Mouse (Mus musculus): Measurements from ENCODE around the gene Cdh1. TPM values are rescaled to one million over a fixed set of nuclear protein-coding genes. Genes with fewer than 3 reads are reported as not detected.

Cdh1 gene
- total and polyA plus RNA-seq, 3 experiments = 2.4 TPM; not detected in 2

- 50% methylated on average over 3 of the region's 3 CpGs for WGBS
- intact Hi-C loops (cut with DNase I) = no loop called here
- no peak for TF ChIP-seq EP300 (IDR thresholded peaks at IDR 0.05; ENCODE audit: insufficient read depth, low read depth, low read length)
- TF ChIP-seq CTCF (IDR thresholded peaks at IDR 0.05) = no peak
- TF ChIP-seq POLR2A (IDR thresholded peaks at IDR 0.05; ENCODE audit: insufficient read depth, low read depth, low read length) = no peak
Measured at GRCm38 (mm10) chr8:106608425-106608824, 5.3 kb downstream of the Cdh1 start.

GRCm38 (mm10) chr8:106609076-106609903 is 6.1 kb downstream of the Cdh1 start:
- Histone ChIP-seq H3K79me2 (replicated peaks; ENCODE audit: control insufficient read depth, insufficient read depth, low read length) (no peaks in the 10 kb centered on the region), H3K4me3 (no peak overlapping the region), H3K4me1 (ENCODE audit: control insufficient read depth, insufficient read depth, low read length) (no peaks in the 10 kb centered on the region), H3K27ac (no peak overlapping the region), H3K9ac (ENCODE audit: low read depth, low read length) (no peak overlapping the region), H3K27me3 (ENCODE audit: control insufficient read depth, insufficient read depth, low read length) (peaks cover 6% of the 10 kb centered on the region), H3K36me3 (ENCODE audit: control insufficient read depth, insufficient read depth, low read length) (no peaks in the 10 kb centered on the region)
- WGBS = 65% methylated on average over 7 of the region's 7 CpGs
- intact Hi-C loops (cut with DNase I) = no loop called here
- no peak for DNase-seq
- no peak for TF ChIP-seq CTCF (IDR thresholded peaks at IDR 0.05)
- no peak for TF ChIP-seq POLR2A (IDR thresholded peaks at IDR 0.05; ENCODE audit: insufficient read depth, low read depth, low read length)
- TF ChIP-seq EP300 (IDR thresholded peaks at IDR 0.05; ENCODE audit: insufficient read depth, low read depth, low read length) = no peak

More at GRCm38 (mm10) chr8:106608425-106608824, 5.3 kb downstream of the Cdh1 start:
- Histone ChIP-seq H3K79me2 (replicated peaks; ENCODE audit: control insufficient read depth, insufficient read depth, low read length) (no peaks in the 10 kb centered on the region), H3K9ac (ENCODE audit: low read depth, low read length) (no peak overlapping the region), H3K27ac (no peak overlapping the region), H3K4me3 (no peak overlapping the region), H3K4me1 (ENCODE audit: control insufficient read depth, insufficient read depth, low read length) (no peaks in the 10 kb centered on the region), H3K36me3 (ENCODE audit: control insufficient read depth, insufficient read depth, low read length) (no peaks in the 10 kb centered on the region), H3K27me3 (ENCODE audit: control insufficient read depth, insufficient read depth, low read length) (peaks cover 14% of the 10 kb centered on the region)
- no peak for DNase-seq

- 74% methylated on average over 9 of the region's 9 CpGs for WGBS
- Histone ChIP-seq H3K79me2 (replicated peaks; ENCODE audit: control insufficient read depth, insufficient read depth, low read length) (no peaks in the 10 kb centered on the region), H3K4me3 (no peak overlapping the region), H3K9ac (ENCODE audit: low read depth, low read length) (no peak overlapping the region), H3K36me3 (ENCODE audit: control insufficient read depth, insufficient read depth, low read length) (no peaks in the 10 kb centered on the region), H3K27ac (no peak overlapping the region), H3K4me1 (ENCODE audit: control insufficient read depth, insufficient read depth, low read length) (no peaks in the 10 kb centered on the region), H3K27me3 (ENCODE audit: control insufficient read depth, insufficient read depth, low read length) (peaks cover 2% of the 10 kb centered on the region; the same call in 1 of the 2 replicates)
- intact Hi-C loops (cut with DNase I) = no loop called here
- TF ChIP-seq POLR2A (IDR thresholded peaks at IDR 0.05; ENCODE audit: insufficient read depth, low read depth, low read length) (no peak), CTCF (IDR thresholded peaks at IDR 0.05) (no peak), EP300 (IDR thresholded peaks at IDR 0.05; ENCODE audit: insufficient read depth, low read depth, low read length) (no peak)
- DNase-seq = no peak
Measured at GRCm38 (mm10) chr8:106610958-106611640, 7.9 kb downstream of the Cdh1 start.

GRCm38 (mm10) chr8:106612047-106612446 is 8.9 kb downstream of the Cdh1 start:
- no peaks in the 10 kb centered on the region for H3K4me1 ChIP-seq (ENCODE audit: control insufficient read depth, insufficient read depth, low read length)
- WGBS = 53% methylated on average over 3 of the region's 3 CpGs
- TF ChIP-seq EP300 (IDR thresholded peaks at IDR 0.05; ENCODE audit: insufficient read depth, low read depth, low read length) (no peak), CTCF (IDR thresholded peaks at IDR 0.05) (no peak), POLR2A (IDR thresholded peaks at IDR 0.05; ENCODE audit: insufficient read depth, low read depth, low read length) (no peak)
- intact Hi-C loops (cut with DNase I) = no loop called here
- no peaks in the 10 kb centered on the region for H3K79me2 ChIP-seq (replicated peaks; ENCODE audit: control insufficient read depth, insufficient read depth, low read length)
- no peaks in the 10 kb centered on the region for H3K36me3 ChIP-seq (ENCODE audit: control insufficient read depth, insufficient read depth, low read length)
- H3K27me3 ChIP-seq (ENCODE audit: control insufficient read depth, insufficient read depth, low read length) = no peaks in the 10 kb centered on the region
- H3K9ac ChIP-seq (ENCODE audit: low read depth, low read length) = no peak overlapping the region
- no peak for DNase-seq
- no peak overlapping the region for H3K4me3 ChIP-seq
- no peak overlapping the region for H3K27ac ChIP-seq

- no peak for DNase-seq
- TF ChIP-seq EP300 (IDR thresholded peaks at IDR 0.05; ENCODE audit: insufficient read depth, low read depth, low read length) (no peak), POLR2A (IDR thresholded peaks at IDR 0.05; ENCODE audit: insufficient read depth, low read depth, low read length) (no peak), CTCF (IDR thresholded peaks at IDR 0.05) (no peak)
- intact Hi-C loops (cut with DNase I) = no loop called here
- Histone ChIP-seq H3K27ac (no peak overlapping the region), H3K36me3 (ENCODE audit: control insufficient read depth, insufficient read depth, low read length) (no peaks in the 10 kb centered on the region), H3K4me1 (ENCODE audit: control insufficient read depth, insufficient read depth, low read length) (no peaks in the 10 kb centered on the region), H3K27me3 (ENCODE audit: control insufficient read depth, insufficient read depth, low read length) (peaks cover 1% of the 10 kb centered on the region; the same call in 1 of the 2 replicates), H3K4me3 (no peak overlapping the region), H3K9ac (ENCODE audit: low read depth, low read length) (no peak overlapping the region), H3K79me2 (replicated peaks; ENCODE audit: control insufficient read depth, insufficient read depth, low read length) (no peaks in the 10 kb centered on the region)
- 74% methylated on average over 5 of the region's 5 CpGs for WGBS
Measured at GRCm38 (mm10) chr8:106614704-106615103, 11.6 kb downstream of the Cdh1 start.
